Mouse (Mus musculus) left cerebral cortex, postnatal 10 days (tissue): ENCODE data around the gene Lgals7. TPM values are rescaled to one million over a fixed set of nuclear protein-coding genes. Genes with fewer than 3 reads are reported as not detected.

ENCODE experiments used
- DNase-seq, 2 experiments: peaks; one replicate each; pipeline ENCODE4 v3.0.0; 2021 to 2022; ENCODE audit warnings: low spot score in 2 of 2, mixed read lengths in 1 of 2; ENCODE audit errors: extremely low spot score in 1 of 2
- intact Hi-C: fragments of 180-260 bp; cut with DNase I; formaldehyde crosslinking; loops from one replicate; pipeline ENCODE4 v1.15.1; 2025
- total RNA-seq, 2 experiments: library from RNA; stranded (reverse); gene quantifications; 2 replicates each; pipeline ENCODE4 v1.2.3; 2021

Gene Lgals7
- 1 to 10 TPM in 1 of 2 experiments, not detected in 1; 1.6 TPM for total RNA-seq

DNA sequence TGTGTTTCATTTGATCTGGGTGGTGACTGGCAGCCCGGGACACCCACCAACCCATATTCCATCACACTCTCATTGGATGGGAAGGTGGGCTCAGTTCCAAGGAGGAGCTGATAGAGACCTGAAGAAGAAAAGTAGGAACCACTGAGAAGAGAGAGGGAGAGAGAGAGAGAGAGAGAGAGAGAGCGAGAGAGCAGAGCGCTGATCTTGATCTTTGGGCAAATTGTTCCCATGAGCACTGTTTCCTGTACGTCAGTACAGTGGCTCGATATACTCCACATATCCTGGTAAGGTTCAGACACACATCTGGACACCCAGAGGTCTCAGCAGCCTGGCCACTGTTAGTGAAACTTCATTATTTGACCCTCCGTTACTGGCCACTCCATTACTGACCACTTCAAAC, at the start of gene Lgals7:
Lgals7 (plus strand) TSS at position 314 of the 400 bp plus-strand sequence.
- no peak for DNase-seq
- intact Hi-C loops = no loop called here

DNA sequence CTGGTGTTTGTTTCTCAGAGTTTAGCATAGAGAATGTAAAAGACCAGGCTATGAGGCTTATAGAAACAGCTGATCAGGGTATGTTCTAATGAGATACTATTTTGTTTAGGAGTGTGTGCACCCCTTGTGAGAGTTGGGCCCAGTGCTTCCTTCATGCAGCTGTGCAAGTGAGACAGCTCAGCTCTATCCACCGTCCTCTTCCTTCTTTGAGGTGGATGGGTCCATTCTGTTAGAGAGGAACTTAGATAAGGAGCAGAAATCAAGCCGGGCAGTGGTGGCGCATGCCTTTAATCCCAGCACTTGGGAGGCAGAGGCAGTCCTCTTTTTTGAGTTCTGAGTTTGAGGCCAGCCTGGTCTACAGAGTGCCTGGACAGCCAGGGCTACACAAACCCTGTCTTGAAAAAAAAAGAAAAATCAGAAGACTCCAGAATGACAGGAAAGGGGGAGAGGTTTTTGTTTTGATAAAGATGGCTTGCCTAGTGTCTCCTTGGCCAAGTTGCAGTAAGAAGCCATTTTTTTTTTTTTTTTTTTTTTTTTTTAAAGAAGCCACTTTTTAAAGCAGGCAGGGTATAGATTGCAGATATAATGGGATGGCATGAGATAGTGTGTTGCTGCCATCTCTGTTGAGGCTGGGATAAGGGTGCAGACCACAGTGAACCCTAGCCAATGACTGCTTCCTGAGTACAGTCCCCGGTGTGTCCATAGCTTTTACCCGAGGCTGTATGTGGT, 49.2 kb upstream of the Lgals7 start:
- no peak for DNase-seq
- intact Hi-C loops = no loop called here

DNA sequence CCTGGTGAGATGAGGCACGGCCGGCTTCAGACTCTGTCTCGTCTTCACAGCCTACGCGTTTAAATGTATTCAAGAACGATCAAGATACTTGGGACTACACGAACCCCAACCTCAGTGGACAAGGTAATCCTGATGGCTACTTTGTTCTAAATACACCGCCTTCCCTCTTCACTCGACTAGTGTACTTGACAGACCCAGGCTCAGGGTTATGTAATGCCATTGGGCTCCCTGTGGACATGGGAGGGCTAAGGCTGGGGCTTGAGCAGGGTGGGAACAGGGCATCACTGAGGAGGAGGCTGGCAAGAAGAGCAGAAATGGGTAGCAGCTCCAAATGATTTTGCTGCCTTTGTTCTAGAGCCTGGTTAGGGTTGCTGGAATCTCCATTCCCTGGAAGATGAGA, 48.4 kb upstream of the Lgals7 start:
- intact Hi-C loops = no loop called here
- no peak for DNase-seq

DNA sequence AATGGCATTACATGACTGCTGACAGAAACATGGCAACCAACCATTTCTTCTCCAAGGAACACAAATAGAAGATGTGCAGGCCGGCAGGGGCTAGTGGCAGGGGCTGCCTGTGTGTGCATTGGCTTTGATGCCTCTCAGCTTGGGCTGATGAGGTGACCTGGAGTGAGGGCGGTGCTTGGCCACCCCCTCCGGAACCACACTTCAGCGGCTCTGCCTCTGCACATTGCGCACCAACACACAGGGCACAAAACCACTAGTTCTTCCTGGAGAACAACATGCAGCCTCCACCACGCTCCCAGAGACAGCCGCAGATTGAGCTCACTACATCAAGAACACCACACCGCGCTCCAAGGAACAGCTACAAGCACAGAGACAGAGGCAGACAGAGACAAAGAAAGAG, 47.5 kb upstream of the Lgals7 start:
- DNase-seq = no peak
- intact Hi-C loops = no loop called here

DNA sequence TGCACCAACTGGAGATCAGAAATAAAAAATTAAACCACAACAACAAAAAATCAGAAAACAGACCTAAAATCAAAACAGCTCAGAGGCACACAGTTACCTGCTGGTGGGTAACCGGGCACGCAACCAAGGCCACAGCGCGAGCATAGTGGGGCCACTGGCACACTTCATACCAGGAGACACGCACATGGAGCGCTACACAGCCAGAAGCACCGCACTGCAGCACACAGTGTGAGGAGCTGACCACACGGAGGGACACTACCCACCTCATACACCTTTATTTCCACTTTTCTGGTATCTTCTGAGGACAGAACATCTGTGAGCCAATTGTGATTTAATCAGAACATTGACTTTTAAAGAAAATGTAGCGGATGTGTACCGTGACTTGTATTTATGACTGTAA, 46.7 kb upstream of the Lgals7 start:
- intact Hi-C loops = no loop called here
- no peak for DNase-seq

DNA sequence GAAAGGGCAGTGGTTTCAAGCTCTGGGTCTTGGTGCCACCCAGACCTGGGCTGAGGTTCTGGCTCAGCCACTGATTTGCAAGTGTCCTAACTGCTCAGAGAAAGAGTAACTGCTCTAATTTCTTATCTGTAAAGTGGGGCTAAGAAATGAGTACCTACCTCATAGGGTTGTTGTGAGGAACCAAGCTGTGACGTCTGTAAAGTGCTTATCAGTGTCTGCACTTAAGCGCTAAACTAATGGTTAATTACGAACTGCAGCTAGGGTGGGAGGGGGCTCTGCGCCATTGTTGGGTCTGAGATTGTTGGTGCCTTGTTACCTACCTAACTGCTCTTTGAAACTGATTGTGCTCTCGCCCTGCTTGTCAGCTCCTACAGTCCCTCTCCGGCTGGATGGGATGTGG, 46.1 kb upstream of the Lgals7 start:
- intact Hi-C loops = no loop called here

DNA sequence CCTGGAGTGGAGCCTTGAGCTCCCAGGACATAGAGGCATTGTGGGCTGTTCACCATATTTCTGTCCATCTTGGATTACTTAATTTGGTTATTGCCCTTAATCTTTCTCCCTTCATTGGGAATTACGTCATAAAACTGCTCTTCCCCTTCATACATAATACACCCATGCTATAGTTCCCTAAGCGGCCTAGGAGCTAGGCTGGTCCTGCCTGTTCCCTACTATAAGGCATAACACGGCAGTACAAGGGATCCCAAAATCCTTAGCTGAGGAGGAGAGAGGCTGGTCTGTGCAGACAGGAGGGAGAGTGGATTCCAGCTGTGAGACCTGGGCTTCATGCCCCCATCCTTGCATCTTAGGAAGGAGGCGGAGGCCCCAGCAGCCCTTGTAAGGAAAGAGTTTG, 45.7 kb upstream of the Lgals7 start:
- intact Hi-C loops = no loop called here
- no peak for DNase-seq

More for the DNA sequence above, 46.1 kb upstream of the Lgals7 start:
- no peak for DNase-seq

DNA sequence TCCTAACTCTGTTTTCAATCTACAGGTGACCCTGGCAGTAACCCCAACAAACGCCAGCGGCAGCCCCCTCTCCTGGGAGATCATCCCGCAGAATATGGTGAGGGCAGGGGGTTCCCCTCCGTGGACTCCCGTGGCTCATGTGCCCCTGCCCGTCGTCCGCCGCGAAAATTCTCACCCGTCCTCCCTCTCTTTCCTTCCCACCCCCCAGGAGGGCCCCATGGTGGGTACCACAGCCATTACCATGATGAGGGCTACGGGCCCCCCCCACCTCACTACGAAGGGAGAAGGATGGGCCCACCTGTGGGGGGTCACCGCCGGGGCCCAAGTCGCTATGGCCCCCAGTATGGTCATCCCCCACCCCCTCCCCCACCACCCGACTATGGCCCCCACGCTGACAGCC, 45.2 kb upstream of the Lgals7 start:
- intact Hi-C loops = no loop called here
- DNase-seq = no peak

DNA sequence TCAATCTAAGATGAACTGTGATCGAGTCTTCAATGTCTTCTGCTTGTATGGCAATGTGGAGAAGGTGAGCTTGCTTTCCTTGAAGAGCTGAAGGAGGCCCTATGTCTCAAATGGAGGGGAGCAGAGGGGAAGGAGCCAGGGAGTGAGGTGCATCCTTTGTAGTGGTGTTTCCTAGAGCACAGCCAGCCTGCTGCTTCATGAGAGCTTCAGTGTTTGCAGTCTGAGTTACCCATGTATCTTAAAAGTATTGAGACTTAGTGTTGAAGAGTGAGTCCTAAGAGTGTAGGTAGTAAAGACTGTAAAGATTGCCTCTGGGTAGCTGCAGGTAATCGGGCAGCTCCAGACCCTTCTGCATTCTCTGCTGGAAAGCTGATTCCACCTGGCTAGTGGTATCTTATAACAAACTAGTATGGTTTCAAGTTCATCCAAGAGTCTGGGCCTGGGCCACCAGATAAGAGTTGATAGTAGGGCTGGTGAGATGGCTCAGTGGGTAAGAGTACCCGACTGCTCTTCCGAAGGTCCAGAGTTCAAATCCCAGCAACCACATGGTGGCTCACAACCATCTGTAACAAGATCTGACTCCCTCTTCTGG, 44.7 kb upstream of the Lgals7 start:
- intact Hi-C loops = no loop called here
- no peak for DNase-seq

DNA sequence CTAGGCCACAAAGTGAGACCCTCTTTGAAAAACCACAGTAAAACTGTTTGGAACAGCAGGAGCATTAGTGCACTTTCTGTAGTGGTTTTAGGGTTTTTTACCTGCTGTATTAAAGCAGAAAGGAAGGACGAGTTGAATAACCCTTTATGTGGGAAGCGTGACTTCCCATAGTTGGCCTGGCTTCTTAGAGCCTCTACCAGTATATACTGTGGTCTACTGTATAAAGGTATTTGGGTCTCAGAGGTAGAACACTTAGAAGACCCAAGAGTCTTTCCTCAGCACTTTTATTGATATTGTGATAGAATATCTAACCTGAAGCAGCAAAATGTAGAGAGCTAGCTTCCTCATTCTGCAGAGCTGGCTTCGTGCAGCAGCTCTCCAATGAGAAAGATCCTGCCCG, 44.1 kb upstream of the Lgals7 start:
- no peak for DNase-seq
- intact Hi-C loops = no loop called here

DNA sequence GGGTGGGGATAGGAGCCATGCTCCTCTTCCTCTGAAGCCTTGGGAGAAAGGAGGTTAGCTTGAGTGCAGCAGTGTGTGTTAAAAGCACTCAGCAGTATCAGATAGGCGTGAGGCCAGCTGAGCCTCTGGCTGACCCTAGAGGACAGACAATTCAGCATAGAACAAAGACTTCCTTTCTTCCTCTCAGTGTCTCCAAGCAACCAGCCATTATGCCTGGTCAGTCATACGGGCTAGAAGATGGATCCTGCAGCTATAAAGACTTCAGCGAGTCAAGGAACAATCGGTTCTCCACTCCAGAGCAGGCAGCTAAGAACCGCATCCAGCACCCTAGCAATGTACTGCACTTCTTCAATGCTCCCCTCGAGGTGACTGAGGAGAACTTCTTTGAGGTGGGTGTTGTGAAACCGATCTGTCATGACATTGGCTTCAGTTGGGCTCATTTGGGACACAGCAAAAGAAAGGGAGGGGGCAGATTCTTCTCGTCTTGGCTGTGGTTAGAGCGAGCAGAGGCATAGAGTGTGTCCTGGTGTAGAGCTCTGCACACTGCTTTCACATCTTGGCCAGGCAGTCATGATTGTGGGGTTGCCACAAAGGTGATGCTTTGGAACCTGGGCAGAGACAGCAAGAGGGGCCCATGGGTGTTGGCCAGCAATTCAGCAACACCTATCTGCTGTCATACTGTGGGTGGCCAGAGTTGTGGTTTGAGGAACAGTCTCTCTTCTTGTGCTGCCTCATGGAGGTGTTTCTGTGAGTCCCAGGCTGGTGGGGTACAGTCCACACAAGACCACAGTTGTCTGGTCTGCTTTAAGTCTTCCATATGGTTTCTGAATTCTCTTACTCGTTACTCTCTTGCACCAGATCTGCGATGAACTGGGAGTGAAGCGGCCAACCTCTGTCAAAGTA, 43.0 kb upstream of the Lgals7 start:
- intact Hi-C loops = no loop called here
- no peak for DNase-seq

DNA sequence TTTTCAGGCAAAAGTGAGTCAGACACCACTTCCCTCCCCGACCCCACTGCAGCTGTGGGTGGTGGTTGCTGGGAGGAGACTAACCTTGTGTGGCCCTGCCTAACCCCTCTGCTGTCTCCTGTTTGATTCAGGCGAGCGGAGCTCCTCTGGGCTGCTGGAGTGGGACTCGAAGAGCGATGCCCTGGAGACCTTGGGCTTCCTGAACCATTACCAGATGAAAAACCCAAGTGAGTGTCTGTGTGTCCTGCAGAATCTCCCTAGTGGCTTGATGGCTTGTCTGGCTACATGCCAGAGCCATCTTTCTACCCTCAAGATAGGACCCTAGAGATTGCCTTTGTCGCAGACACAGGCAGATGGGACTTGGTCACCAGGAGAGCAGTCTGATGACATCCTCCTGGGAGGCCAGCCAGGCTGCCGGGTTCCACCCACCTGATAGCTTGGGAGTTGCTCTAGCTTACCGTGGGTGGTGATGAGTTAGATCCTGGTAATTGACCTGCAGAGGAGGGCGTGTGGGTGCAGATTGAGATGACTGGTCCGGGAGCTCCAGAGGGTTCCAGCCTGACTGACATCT, 42.3 kb upstream of the Lgals7 start:
- intact Hi-C loops = no loop called here
- peak in 1 of 2 experiments; percentile 71 for DNase-seq

DNA sequence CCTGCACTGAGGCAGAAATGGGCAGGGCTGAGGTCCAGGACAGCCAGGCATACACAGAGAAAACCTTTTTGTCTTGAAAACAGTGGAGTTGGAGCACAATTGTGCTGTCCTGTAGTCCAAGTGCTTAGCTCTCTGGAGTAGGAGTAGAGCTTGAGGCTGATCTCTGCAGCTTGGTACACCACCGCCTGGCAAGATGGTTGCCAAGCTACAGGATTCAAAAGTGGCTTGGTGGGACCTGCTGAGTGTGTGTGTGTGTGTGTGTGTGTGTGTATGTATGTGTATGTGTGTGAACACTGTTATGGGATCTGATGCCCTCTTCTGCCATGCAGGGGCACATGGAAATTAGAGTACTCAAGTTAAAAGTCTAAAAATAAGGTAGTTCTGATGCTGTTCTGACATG, 41.1 kb upstream of the Lgals7 start:
- intact Hi-C loops = no loop called here
- DNase-seq = no peak

DNA sequence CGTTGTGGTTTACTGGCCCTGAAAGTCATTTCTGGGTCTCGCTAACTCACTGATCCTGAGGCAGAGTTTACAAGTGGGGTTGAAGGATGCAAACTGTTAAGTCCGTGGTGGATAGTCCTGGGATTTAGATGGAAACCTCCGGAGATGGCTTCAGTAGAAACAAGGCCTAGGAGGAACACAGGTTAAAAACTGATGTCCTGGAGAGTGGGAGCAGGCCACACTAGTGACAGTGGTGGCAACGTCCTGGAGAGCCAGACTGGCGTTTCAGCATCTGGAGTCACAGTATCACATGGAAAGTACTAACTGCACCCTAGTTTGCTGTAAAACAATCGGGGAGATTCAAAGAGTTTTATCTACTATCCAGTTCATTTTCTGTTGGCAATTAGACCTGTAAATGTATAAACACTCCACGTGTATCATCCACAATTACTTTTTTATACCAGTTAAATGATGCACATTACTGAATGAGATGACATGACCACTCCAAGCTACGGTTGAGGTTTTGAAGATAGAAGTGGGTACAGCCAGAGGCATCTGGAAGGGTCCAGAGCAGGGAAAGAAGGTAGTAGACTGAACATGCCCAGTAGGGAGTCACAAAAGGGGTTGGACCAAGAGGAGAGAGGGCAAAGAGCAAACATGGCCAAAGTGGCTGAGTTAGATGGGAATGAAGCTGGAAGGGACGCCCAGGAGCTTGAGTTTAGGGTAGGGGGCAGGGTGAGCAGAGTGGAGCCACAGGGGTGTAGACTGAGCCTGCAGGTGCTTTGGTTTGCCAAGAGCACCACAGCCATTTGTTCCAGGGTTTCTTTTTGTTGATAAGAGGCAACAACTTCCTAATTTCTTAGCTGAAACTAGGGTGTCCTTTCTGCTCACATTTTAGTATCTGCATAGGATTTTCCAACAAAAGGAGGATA, 40.4 kb upstream of the Lgals7 start:
- DNase-seq = no peak
- intact Hi-C loops = no loop called here

DNA sequence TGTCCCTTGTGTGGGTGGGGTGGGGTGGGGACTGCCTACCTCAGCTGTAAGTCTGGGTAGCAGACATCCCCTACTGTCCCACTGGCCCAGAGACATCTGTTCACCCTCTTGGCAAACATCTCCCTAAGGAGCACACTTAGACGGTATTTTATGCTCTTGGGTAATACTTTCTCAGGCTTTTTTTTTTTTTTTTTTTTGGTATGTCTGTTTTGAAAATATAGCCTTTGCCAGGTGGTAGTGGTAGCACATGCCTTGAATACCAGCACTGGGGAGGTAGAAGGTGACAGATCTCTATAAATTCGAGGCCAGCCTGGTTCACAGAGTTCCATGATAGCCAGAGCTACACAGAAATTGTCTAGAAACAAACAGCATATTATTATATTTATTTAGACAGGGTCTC, 39.7 kb upstream of the Lgals7 start:
- intact Hi-C loops = no loop called here
- DNase-seq = no peak

DNA sequence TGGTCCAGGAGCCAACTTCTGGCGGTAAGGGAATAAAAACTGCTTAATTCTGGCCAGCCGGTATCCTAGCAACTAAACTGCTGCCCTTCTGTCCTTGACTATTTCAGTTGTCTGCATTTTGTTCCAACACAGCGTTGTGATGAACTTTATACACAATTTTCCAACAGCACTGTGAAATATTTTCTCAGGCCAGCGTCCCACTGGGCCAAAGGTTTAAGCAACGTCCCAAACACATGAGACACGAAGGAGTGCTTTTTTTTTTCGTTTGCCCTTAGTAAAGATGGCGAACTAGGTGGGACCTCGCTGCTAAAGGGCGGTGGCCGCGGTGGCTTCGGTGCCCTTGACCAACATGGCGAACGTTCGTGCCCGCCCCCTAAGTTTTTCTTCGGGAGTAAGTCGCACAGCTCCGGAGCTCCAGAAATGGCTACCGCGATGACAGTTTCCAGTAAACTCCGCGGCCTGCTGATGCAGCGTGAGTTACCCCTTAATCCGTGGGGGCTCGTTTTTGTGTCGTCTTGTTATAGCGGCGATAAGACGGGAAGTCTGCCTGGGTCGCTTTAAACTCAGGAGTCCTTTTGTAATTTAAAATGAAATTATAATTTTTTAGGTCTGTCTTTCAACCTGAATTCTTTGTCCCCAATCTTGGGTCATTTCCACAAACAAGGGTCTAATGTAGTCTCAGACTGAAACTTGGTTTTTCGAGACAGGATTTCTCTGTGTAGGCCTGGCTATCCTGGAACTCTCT, 38.5 kb upstream of the Lgals7 start, which contains the start of gene Ech1:
Ech1 (plus strand) TSS at position 277 of the 745 bp plus-strand sequence.
- intact Hi-C loops = loop anchor here (5.0 kb wide), 1 partner anchor 42 kb away; no protein-coding TSS in a partner anchor
- DNase-seq = peak; percentile 92 to 94

DNA sequence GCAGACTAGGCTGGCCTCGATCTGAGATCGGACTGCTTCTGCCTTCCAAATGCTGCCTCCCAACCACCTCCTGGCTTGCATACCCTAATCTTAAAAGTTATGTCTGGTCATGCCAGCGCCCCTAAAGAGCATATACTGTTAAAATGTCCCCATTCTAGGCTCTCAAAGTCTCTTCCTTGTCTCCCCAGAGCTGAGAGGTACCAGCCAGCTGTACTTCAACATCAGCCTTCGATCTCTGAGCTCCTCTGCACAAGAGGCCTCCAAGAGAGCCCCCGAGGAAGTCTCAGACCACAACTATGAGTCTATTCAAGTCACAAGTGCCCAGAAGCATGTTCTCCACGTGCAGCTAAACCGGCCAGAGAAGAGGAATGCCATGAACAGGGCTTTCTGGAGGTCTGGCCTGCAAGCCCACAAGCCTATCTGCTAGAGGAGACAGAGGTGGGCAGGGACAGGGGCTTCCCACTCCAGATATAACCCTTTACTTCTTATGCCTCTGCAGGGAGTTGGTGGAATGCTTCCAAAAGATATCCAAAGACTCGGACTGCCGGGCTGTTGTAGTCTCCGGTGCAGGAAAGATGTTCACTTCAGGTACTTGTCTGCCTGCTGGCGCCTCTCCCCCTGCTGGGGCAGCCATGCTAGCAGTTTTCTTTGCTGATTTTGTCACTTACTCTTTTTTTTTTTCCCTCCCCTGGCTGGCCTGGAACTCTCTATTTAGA, 37.8 kb upstream of the Lgals7 start:
- DNase-seq = no peak
- intact Hi-C loops = loop anchor here (5.0 kb wide), 1 partner anchor 41 kb away; no protein-coding TSS in a partner anchor
